Mouse (Mus musculus): ENCODE results near the gene Ciita.
A peak's percentile ranks its signal among the peaks of the same experiment; 100 is the strongest.

The Ciita gene

GRCm38 (mm10) chr16:10548938-10549337 is 69.1 kb downstream of the Ciita start:
- no peak for DNase-seq (ENCODE audit: low spot score in 2 of 2)

GRCm38 (mm10) chr16:10549600-10549999 is 69.7 kb downstream of the Ciita start:
- DNase-seq (ENCODE audit: low spot score in 2 of 2): no peak

GRCm38 (mm10) chr16:10551592-10551991 is 71.7 kb downstream of the Ciita start:
- no peak for DNase-seq (ENCODE audit: low spot score in 2 of 2)

- no peak for DNase-seq (ENCODE audit: low spot score in 2 of 2)
These were observed 74.0 kb downstream of the Ciita start for GRCm38 (mm10) chr16:10553858-10554257.

GRCm38 (mm10) chr16:10559991-10560390 is 80.1 kb downstream of the Ciita start:
- DNase-seq (ENCODE audit: low spot score in 2 of 2): no peak

- DNase-seq (ENCODE audit: low spot score in 2 of 2): peak; percentile 34 to 40
These were observed 85.5 kb downstream of the Ciita start for GRCm38 (mm10) chr16:10565278-10565885.

- no peak for DNase-seq (ENCODE audit: low spot score in 2 of 2)
These were observed 87.3 kb downstream of the Ciita start for GRCm38 (mm10) chr16:10567153-10567552.

- DNase-seq (ENCODE audit: low spot score in 2 of 2): no peak
These were observed 90.0 kb downstream of the Ciita start for GRCm38 (mm10) chr16:10569809-10570395.

GRCm38 (mm10) chr16:10570708-10571107 is 90.8 kb downstream of the Ciita start:
- DNase-seq (ENCODE audit: low spot score in 2 of 2): peak; percentile 30 to 45

- no peak for DNase-seq (ENCODE audit: low spot score in 2 of 2)
These were observed 92.0 kb downstream of the Ciita start for GRCm38 (mm10) chr16:10571820-10572219.

GRCm38 (mm10) chr16:10574936-10575335 is 95.1 kb downstream of the Ciita start:
- DNase-seq (ENCODE audit: low spot score in 2 of 2): no peak

- DNase-seq (ENCODE audit: low spot score in 2 of 2): no peak
These were observed 96.1 kb downstream of the Ciita start for GRCm38 (mm10) chr16:10575915-10576314.

GRCm38 (mm10) chr16:10577548-10577947 is 97.7 kb downstream of the Ciita start:
- DNase-seq (ENCODE audit: low spot score in 2 of 2): no peak
